Comparison of ENCODE assay signal across 8 mouse cellular contexts in the genomic region with DNA sequence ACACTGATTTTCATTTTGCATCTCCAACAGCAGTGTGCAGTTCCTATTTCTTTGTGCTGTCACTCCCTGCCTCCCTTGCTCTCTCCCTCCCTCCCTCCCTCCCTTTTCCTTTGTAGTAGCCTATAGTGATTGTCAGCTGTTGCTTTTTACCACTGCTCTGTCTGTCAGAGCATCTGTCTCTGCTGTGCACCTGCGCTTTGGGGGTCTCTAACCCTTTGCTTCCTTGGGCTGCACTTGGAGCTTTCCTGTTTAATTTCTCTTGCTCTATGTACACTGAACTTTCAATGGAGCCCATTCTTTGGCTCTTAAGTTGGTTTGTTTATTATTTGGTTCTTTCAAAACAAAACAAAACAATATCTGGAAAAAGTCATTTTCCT.
DNase-seq lines count a peak whose midpoint lies in the region; ATAC-seq lines count a peak whose summit lies in the region.

No protein-coding gene starts in this region.

- no peak for DNase-seq in neural tube, embryonic 11.5 days (ENCODE audit: low spot score)
- no peak for DNase-seq in neural tube, embryonic 10.5 days (ENCODE audit: extremely low spot score, low spot score)
- DNase-seq in right cerebral cortex, postnatal 14 days, result no peak

- no peaks in the 10 kb centered on the region for H3K9me3 ChIP-seq in erythroblast, embryonic 14.5 days (ENCODE audit: control insufficient read depth, low read length)
- no peaks in the 10 kb centered on the region for H3K9me3 ChIP-seq in neural tube, embryonic 11.5 days (ENCODE audit: control insufficient read depth, low read length)
- H3K9me3 ChIP-seq in midbrain, embryonic 12.5 days, result no peaks in the 10 kb centered on the region

- H3K9ac ChIP-seq in neural tube, embryonic 11.5 days (ENCODE audit: low read length), result no peak overlapping the region
- H3K9ac ChIP-seq in midbrain, embryonic 12.5 days (replicated peaks), result 0 out of 2 replicates have a peak overlapping the region, but pooled peaks have one; percentile 20

- H3K4me3 ChIP-seq in erythroblast, embryonic 14.5 days (replicated peaks), result peak overlapping the region; percentile 34
- H3K4me3 ChIP-seq in neural tube, embryonic 11.5 days (ENCODE audit: low read depth, low read length), result no peak overlapping the region
- no peak overlapping the region for H3K4me3 ChIP-seq in midbrain, embryonic 12.5 days

- 0 out of 2 replicates have a peak overlapping the region, but pooled peaks have one; percentile 39 for H3K27ac ChIP-seq in neural tube, embryonic 11.5 days (ENCODE audit: low read depth, low read length)
- peak overlapping the region; percentile 58 for H3K27ac ChIP-seq in midbrain, embryonic 12.5 days (replicated peaks)

- H3K4me1 ChIP-seq in erythroblast, embryonic 14.5 days (ENCODE audit: control insufficient read depth), result peaks cover 60% of the 10 kb centered on the region
- H3K4me1 ChIP-seq in neural tube, embryonic 11.5 days (ENCODE audit: control insufficient read depth, insufficient read depth, low read length), result peaks cover 18% of the 10 kb centered on the region
- peaks cover 47% of the 10 kb centered on the region for H3K4me1 ChIP-seq in midbrain, embryonic 12.5 days

- H3K27me3 ChIP-seq in erythroblast, embryonic 14.5 days (ENCODE audit: control insufficient read depth), result no peaks in the 10 kb centered on the region
- H3K27me3 ChIP-seq in neural tube, embryonic 11.5 days (ENCODE audit: control insufficient read depth, insufficient read depth, low read length), result no peaks in the 10 kb centered on the region
- no peaks in the 10 kb centered on the region for H3K27me3 ChIP-seq in midbrain, embryonic 12.5 days

- no peak overlapping the region; the same call in 1 of the 2 replicates for H3K4me2 ChIP-seq in neural tube, embryonic 11.5 days (ENCODE audit: low read depth)
- H3K4me2 ChIP-seq in midbrain, embryonic 12.5 days (replicated peaks), result peak overlapping the region; percentile 71; the same call in 1 of the 2 replicates

- no peak for ATAC-seq in erythroblast, adult 5-6 weeks (replicated peaks; ENCODE audit: low FRiP score, poor library complexity, severe bottlenecking)
- ATAC-seq in neural tube, embryonic 11.5 days (ENCODE audit: insufficient read depth, low FRiP score, low TSS enrichment), result no peak
- no peak for ATAC-seq in midbrain, embryonic 12.5 days (ENCODE audit: low FRiP score, low read depth)
- ATAC-seq in megakaryocyte-erythroid progenitor cell, adult 5-6 weeks (replicated peaks; ENCODE audit: low FRiP score, low TSS enrichment, poor library complexity, severe bottlenecking), result no peak
- no peak for ATAC-seq in cerebellum, adult (ENCODE audit: insufficient number of reproducible peaks, low FRiP score, low TSS enrichment)

- H3K36me3 ChIP-seq in erythroblast, embryonic 14.5 days (ENCODE audit: control insufficient read depth), result peaks cover 22% of the 10 kb centered on the region
- H3K36me3 ChIP-seq in neural tube, embryonic 11.5 days (ENCODE audit: control insufficient read depth, insufficient read depth, low read length), result no peaks in the 10 kb centered on the region
- peaks cover 22% of the 10 kb centered on the region for H3K36me3 ChIP-seq in midbrain, embryonic 12.5 days

- 33% methylated on average over 1 of the region's 1 CpGs for WGBS in neural tube, embryonic 11.5 days
- WGBS in midbrain, embryonic 12.5 days, result 19% methylated on average over 1 of the region's 1 CpGs
